Mouse (Mus musculus): ENCODE measurements at regions not wholly inside any gene's neighbourhood (a gene's known extent, or its start where the extent isn't known, plus 50 kb on each side); places are given as distances from the start of the nearest gene placed in this dataset.

DNA sequence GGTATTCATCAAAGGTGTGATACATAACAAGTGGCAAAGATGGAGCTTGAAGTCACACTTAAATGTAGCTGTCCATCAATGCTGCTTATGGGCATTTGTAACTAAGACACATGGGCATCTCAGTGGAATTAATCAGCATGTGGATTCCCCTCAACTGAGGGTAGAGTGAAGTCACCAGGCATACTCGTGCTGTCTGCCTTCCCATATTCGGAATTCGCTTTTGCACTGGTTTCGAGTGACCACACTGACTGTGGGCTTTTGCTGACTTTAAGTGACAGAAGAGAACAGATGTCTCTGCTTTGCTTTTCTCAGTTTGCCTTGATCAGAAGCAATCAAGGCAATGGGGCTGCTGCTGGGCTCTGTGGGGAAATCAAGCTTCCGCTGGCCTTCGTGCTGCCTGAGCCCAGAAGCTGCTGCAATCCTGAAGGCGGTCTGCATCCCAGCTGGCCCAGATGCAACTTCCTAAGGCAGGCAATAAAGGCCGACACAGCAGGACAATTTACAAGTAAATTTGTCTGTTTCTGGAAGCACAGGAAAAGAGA lies 2773.6 kb upstream of the Lrrc6 start:
- no peak for TF ChIP-seq POLR2A (IDR thresholded peaks at IDR 0.05; ENCODE audit: low read depth, low read length)
- TF ChIP-seq BHLHE40 (IDR thresholded peaks at IDR 0.05; ENCODE audit: low read depth, low read length), result no peak
- TF ChIP-seq EP300 (IDR thresholded peaks at IDR 0.05; ENCODE audit: low read length), result no peak
- TF ChIP-seq CHD2 (IDR thresholded peaks at IDR 0.05; ENCODE audit: low read length), result no peak
- no peak for TF ChIP-seq GABPA (IDR thresholded peaks at IDR 0.05; ENCODE audit: insufficient replicate concordance, low read depth, low read length)
